14 mouse cellular contexts compared by ENCODE assay signal in genomic region chr17:47528919-47529318, GRCm38 (mm10). TPM values are rescaled to one million over a fixed set of nuclear protein-coding genes. Genes with fewer than 3 reads are reported as not detected.
DNase-seq lines count a peak whose midpoint lies in the region; ATAC-seq and TF ChIP-seq lines count a peak whose summit lies in the region.
"Had no signal": no experiment of that assay in that cellular context is flagged by ENCODE, and none has a peak within 500 bp of the region (broad histone marks: within the 10 kb centered on the region; RNA-seq: fewer than 3 reads in every experiment).

No protein-coding gene starts in this region.

- no peak overlapping the region for H3K9ac ChIP-seq in lung, embryonic 14.5 days
- H3K9ac ChIP-seq: neural tube, embryonic 12.5 days had no signal

- no peaks in the 10 kb centered on the region for H3K9me3 ChIP-seq in lung, embryonic 14.5 days (ENCODE audit: low read depth, low read length)
- H3K9me3 ChIP-seq: megakaryocyte, embryonic 14.5 days; neural tube, embryonic 12.5 days had no signal

- no peak for ATAC-seq in lung, embryonic 14.5 days (ENCODE audit: insufficient read depth)

- no peak for DNase-seq in gastrocnemius, adult 2 months
- no peak for DNase-seq in gastrocnemius, postnatal 36 days
- no peak for DNase-seq in lung, embryonic 14.5 days
- no peak for DNase-seq in lung, postnatal 36 days
- peak; percentile 69 for DNase-seq in ZHBTc4 (ENCODE audit: low read depth, low spot score)
- peak; percentile 48 for DNase-seq in naive thymus-derived CD4-positive, alpha-beta T cell, adult 2 months (ENCODE audit: low read depth)
- DNase-seq in layer of hippocampus, adult 11-12 months (ENCODE audit: low spot score): no peak
- DNase-seq in gastrocnemius, postnatal 14 days: no peak
- DNase-seq: B cell, adult 2 months; cerebellum, adult 2 months; kidney, adult 9 months; left cerebral cortex, postnatal 4 days had no signal

- H3K4me2 ChIP-seq in lung, embryonic 14.5 days: no peak overlapping the region
- H3K4me2 ChIP-seq: neural tube, embryonic 12.5 days had no signal

- intact Hi-C loops in gastrocnemius, adult 2 months (cut with DNase I): no loop called here
- intact Hi-C loops in gastrocnemius, postnatal 36 days (cut with DNase I): no loop called here
- intact Hi-C loops in gastrocnemius, postnatal 14 days (cut with DNase I; ENCODE audit: low total_unique reads): no loop called here

- no peaks in the 10 kb centered on the region for H3K27me3 ChIP-seq in lung, embryonic 14.5 days (ENCODE audit: insufficient read depth, low read length)
- H3K27me3 ChIP-seq: megakaryocyte, embryonic 14.5 days; neural tube, embryonic 12.5 days had no signal

- no peaks in the 10 kb centered on the region for H3K36me3 ChIP-seq in lung, embryonic 14.5 days (ENCODE audit: insufficient read depth)
- H3K36me3 ChIP-seq: neural tube, embryonic 12.5 days had no signal

- 0 out of 2 replicates have a peak overlapping the region, but pooled peaks have one; percentile 48 for H3K27ac ChIP-seq in gastrocnemius, adult 2 months
- peak overlapping the region; percentile 98; the same call in 1 of the 2 replicates for H3K27ac ChIP-seq in lung, embryonic 14.5 days (ENCODE audit: low read depth)
- H3K27ac ChIP-seq: neural tube, embryonic 12.5 days had no signal

- H3K4me1 ChIP-seq in lung, embryonic 14.5 days (ENCODE audit: insufficient read depth): peaks cover 10% of the 10 kb centered on the region

- no peak overlapping the region for H3K4me3 ChIP-seq in gastrocnemius, adult 2 months
- no peak overlapping the region for H3K4me3 ChIP-seq in lung, embryonic 14.5 days (ENCODE audit: low read depth, low read length)
- H3K4me3 ChIP-seq: megakaryocyte, embryonic 14.5 days; neural tube, embryonic 12.5 days had no signal

- TF ChIP-seq CTCF in gastrocnemius, adult 2 months (IDR thresholded peaks at IDR 0.05): no peak
- no peak for TF ChIP-seq CTCF in lung, embryonic 14.5 days (IDR thresholded peaks at IDR 0.05; ENCODE audit: low read depth)

- 73% methylated on average over 8 of the region's 8 CpGs for WGBS in lung, embryonic 14.5 days

RNA-seq across cellular contexts. Expression of gene Ccnd3, which starts 24.1 kb away (rescaled TPM):
- total RNA-seq in gastrocnemius, adult 2 months (2021): 10 to 100 TPM; 18.7 to 25.8 TPM
- total RNA-seq in gastrocnemius, postnatal 36 days (2021): 10 to 100 TPM; 31.4 to 31.5 TPM
- polyA plus RNA-seq in lung, embryonic 14.5 days (2014; fragmentation: Nextera tagmentation; extraction: Ambion mirVana): 289 and 308 TPM in 2 replicates
- total RNA-seq in gastrocnemius, postnatal 14 days (2021): 10 to 100 TPM; 57.0 to 63.3 TPM

RNA-seq across cellular contexts. Expression of gene Taf8, which starts 26.8 kb away (rescaled TPM):
- total RNA-seq in gastrocnemius, adult 2 months (2021): 10 to 100 TPM; 13.0 to 14.1 TPM
- 10 to 100 TPM; 10.4 to 12.8 TPM for total RNA-seq in gastrocnemius, postnatal 36 days (2021)
- polyA plus RNA-seq in lung, embryonic 14.5 days (2014; fragmentation: Nextera tagmentation; extraction: Ambion mirVana): 22.1 and 26.8 TPM in 2 replicates
- total RNA-seq in gastrocnemius, postnatal 14 days (2021): 10 to 100 TPM in 1 of 2 experiments, 1 to 10 TPM in 1; 9.5 to 10.2 TPM

Comparison
In these comparisons a context has a peak if more than half of its experiments do, and no peak if none do; other contexts are left out.
1. DNase-seq: peak in ZHBTc4 (single experiment) and naive thymus-derived CD4-positive, alpha-beta T cell, adult 2 months (single experiment); none in gastrocnemius, adult 2 months (single experiment), gastrocnemius, postnatal 36 days (0 of 2), lung, embryonic 14.5 days (single experiment), lung, postnatal 36 days (single experiment), layer of hippocampus, adult 11-12 months (single experiment) and gastrocnemius, postnatal 14 days (single experiment).